Comparison of ENCODE assay signal across 8 mouse cellular contexts in the genomic region with DNA sequence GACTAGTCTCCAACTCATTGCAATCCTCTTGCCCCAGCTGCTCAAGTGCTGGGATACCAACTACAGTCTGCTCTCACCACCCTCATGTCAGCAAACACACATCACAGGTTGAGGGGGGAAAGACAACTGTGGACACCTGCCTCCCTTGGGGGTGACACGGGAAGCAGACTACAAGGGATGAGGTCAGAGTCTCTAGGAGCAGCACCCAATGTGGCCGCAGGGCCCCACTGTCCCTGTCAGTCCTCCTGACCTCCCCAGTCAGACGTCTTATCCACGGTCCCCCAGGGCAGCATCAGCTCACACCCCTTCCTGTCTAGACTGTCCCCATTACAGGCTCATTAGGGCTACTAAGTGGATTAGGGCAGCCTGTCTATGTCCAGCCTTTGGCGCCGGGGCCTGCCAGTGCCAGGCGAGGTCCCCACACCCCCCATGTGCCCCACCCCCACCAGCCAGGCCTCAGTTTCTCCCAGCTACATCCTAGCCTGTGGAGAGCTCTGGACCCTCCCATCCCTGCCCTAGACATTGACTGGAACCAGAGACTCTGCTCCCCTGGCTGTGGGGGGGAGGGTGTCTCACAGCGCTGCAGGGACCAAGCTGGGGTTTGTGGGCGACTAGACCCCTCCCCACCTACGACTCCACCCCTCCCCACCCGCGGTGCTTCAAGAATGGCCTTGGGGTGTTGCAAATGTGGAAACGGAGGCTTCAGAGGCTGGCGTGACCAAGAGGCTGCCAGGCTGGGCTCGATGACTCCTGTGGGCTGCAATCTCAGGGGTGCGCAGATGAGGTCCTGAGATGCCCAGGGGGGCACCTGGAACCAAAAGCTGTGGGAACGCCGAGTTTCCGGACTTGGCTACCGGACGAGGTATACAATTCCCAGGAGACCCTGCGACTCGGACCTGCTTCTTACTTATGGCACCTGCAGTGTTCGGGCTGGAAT. TPM values are rescaled to one million over a fixed set of nuclear protein-coding genes. Genes with fewer than 3 reads are reported as not detected.
DNase-seq lines count a peak whose midpoint lies in the region; ATAC-seq lines count a peak whose summit lies in the region.

No protein-coding gene starts in this region.

- peaks cover 57% of the 10 kb centered on the region for H3K36me3 ChIP-seq in kidney, embryonic 15.5 days
- H3K36me3 ChIP-seq in embryonic facial prominence, embryonic 12.5 days = peaks cover 35% of the 10 kb centered on the region
- peaks cover 58% of the 10 kb centered on the region for H3K36me3 ChIP-seq in hindbrain, embryonic 14.5 days (replicated peaks; ENCODE audit: control insufficient read depth, insufficient read depth)
- peaks cover 26% of the 10 kb centered on the region for H3K36me3 ChIP-seq in midbrain, embryonic 16.5 days (ENCODE audit: control insufficient read depth, insufficient read depth, low read length)

- H3K4me1 ChIP-seq in kidney, embryonic 15.5 days = peaks cover 92% of the 10 kb centered on the region
- peaks cover 70% of the 10 kb centered on the region for H3K4me1 ChIP-seq in embryonic facial prominence, embryonic 12.5 days
- peaks cover 48% of the 10 kb centered on the region for H3K4me1 ChIP-seq in hindbrain, embryonic 14.5 days (replicated peaks; ENCODE audit: control insufficient read depth, insufficient read depth, low read length)
- H3K4me1 ChIP-seq in midbrain, embryonic 16.5 days (ENCODE audit: control insufficient read depth, insufficient read depth, low read length) = peaks cover 27% of the 10 kb centered on the region

- H3K4me2 ChIP-seq in kidney, embryonic 15.5 days = peak overlapping the region; percentile 48
- peak overlapping the region; percentile 38 for H3K4me2 ChIP-seq in embryonic facial prominence, embryonic 12.5 days (replicated peaks)
- H3K4me2 ChIP-seq in hindbrain, embryonic 14.5 days (replicated peaks) = peak overlapping the region; percentile 43
- H3K4me2 ChIP-seq in midbrain, embryonic 16.5 days (ENCODE audit: low read length) = peak overlapping the region; percentile 5

- peak overlapping the region; percentile 45 for H3K27ac ChIP-seq in kidney, embryonic 15.5 days
- peak overlapping the region; percentile 54; the same call in 1 of the 2 replicates for H3K27ac ChIP-seq in embryonic facial prominence, embryonic 12.5 days
- H3K27ac ChIP-seq in hindbrain, embryonic 14.5 days = peak overlapping the region; percentile 51; the same call in 1 of the 2 replicates
- H3K27ac ChIP-seq in midbrain, embryonic 16.5 days (ENCODE audit: low read length) = no peak overlapping the region

- no peak overlapping the region for H3K9ac ChIP-seq in kidney, embryonic 15.5 days
- peak overlapping the region; percentile 33; the same call in 1 of the 2 replicates for H3K9ac ChIP-seq in embryonic facial prominence, embryonic 12.5 days
- H3K9ac ChIP-seq in hindbrain, embryonic 14.5 days = peak overlapping the region; percentile 34; the same call in 1 of the 2 replicates
- H3K9ac ChIP-seq in midbrain, embryonic 16.5 days (ENCODE audit: low read depth, low read length) = 0 out of 2 replicates have a peak overlapping the region, but pooled peaks have one; percentile 21

- H3K4me3 ChIP-seq in kidney, embryonic 15.5 days (replicated peaks) = peak overlapping the region; percentile 23
- peak overlapping the region; percentile 15 for H3K4me3 ChIP-seq in embryonic facial prominence, embryonic 12.5 days
- H3K4me3 ChIP-seq in hindbrain, embryonic 14.5 days (replicated peaks; ENCODE audit: low read length) = peak overlapping the region; percentile 14; the same call in 1 of the 2 replicates
- H3K4me3 ChIP-seq in midbrain, embryonic 16.5 days (ENCODE audit: low read depth, low read length) = peak overlapping the region; percentile 6; the same call in 1 of the 2 replicates

- no peaks in the 10 kb centered on the region for H3K27me3 ChIP-seq in kidney, embryonic 15.5 days
- peaks cover 27% of the 10 kb centered on the region for H3K27me3 ChIP-seq in embryonic facial prominence, embryonic 12.5 days
- peaks cover 15% of the 10 kb centered on the region; the same call in 1 of the 2 replicates for H3K27me3 ChIP-seq in hindbrain, embryonic 14.5 days (ENCODE audit: control insufficient read depth, insufficient read depth, low read length)
- peaks cover 3% of the 10 kb centered on the region for H3K27me3 ChIP-seq in midbrain, embryonic 16.5 days (ENCODE audit: control insufficient read depth, insufficient read depth, low read depth, low read length)

- H3K9me3 ChIP-seq in kidney, embryonic 15.5 days (replicated peaks) = no peaks in the 10 kb centered on the region
- no peaks in the 10 kb centered on the region for H3K9me3 ChIP-seq in embryonic facial prominence, embryonic 12.5 days
- no peaks in the 10 kb centered on the region for H3K9me3 ChIP-seq in hindbrain, embryonic 14.5 days (ENCODE audit: control insufficient read depth, low read length)
- H3K9me3 ChIP-seq in midbrain, embryonic 16.5 days (replicated peaks; ENCODE audit: control insufficient read depth, low read length, poor library complexity, severe bottlenecking) = no peaks in the 10 kb centered on the region

- no peak for ATAC-seq in kidney, embryonic 15.5 days (replicated peaks; ENCODE audit: low FRiP score)
- no peak for ATAC-seq in embryonic facial prominence, embryonic 12.5 days (ENCODE audit: insufficient number of reproducible peaks, insufficient read depth, low FRiP score, low TSS enrichment)
- ATAC-seq in hindbrain, embryonic 14.5 days (ENCODE audit: low FRiP score) = no peak
- no peak for ATAC-seq in midbrain, embryonic 16.5 days

- intact Hi-C loops in gastrocnemius, postnatal 14 days (cut with DNase I; ENCODE audit: low total_unique reads) = no loop called here

- 38% methylated on average over 24 of the region's 24 CpGs for WGBS in kidney, embryonic 15.5 days
- 15% methylated on average over 24 of the region's 24 CpGs for WGBS in embryonic facial prominence, embryonic 12.5 days
- 24% methylated on average over 24 of the region's 24 CpGs for WGBS in hindbrain, embryonic 14.5 days
- 29% methylated on average over 24 of the region's 24 CpGs for WGBS in midbrain, embryonic 16.5 days

- no peak for DNase-seq in kidney, adult 18-20 months
- DNase-seq in hindbrain, embryonic 14.5 days (ENCODE audit: low spot score) = no peak
- DNase-seq in thymus, postnatal 0 days (ENCODE audit: low spot score) = no peak
- no peak for DNase-seq in thymus, postnatal 14 days
- DNase-seq in gastrocnemius, postnatal 14 days = no peak

RNA-seq across cellular contexts. Expression of a gene that starts 13.9 kb away (rescaled TPM):
- polyA plus RNA-seq in kidney, embryonic 15.5 days (2015; fragmentation: Nextera tagmentation; extraction: Ambion mirVana) = 26.0 and 29.4 TPM in 2 replicates
- 3.1 and 3.4 TPM in 2 replicates for polyA plus RNA-seq in embryonic facial prominence, embryonic 12.5 days (2016; fragmentation: Nextera tagmentation; extraction: Ambion mirVana)
- polyA plus RNA-seq in hindbrain, embryonic 14.5 days (2014; fragmentation: Nextera tagmentation; extraction: Ambion mirVana) = 0.84 and 1.3 TPM in 2 replicates
- 1.2 and 1.4 TPM in 2 replicates for polyA plus RNA-seq in midbrain, embryonic 16.5 days (2015; fragmentation: Nextera tagmentation; extraction: Ambion mirVana)
- 12.5 and 14.0 TPM in 2 replicates for polyA plus RNA-seq in thymus, postnatal 0 days (2015; fragmentation: Nextera tagmentation; extraction: Ambion mirVana)
- under 1 TPM; 0.45 to 0.91 TPM for total RNA-seq in gastrocnemius, postnatal 14 days (2021)

RNA-seq across cellular contexts. Expression of a gene that starts 18.0 kb away (rescaled TPM):
- polyA plus RNA-seq in kidney, embryonic 15.5 days (2015; fragmentation: Nextera tagmentation; extraction: Ambion mirVana) = 1.6 and 2.1 TPM in 2 replicates
- 2.0 and 3.8 TPM in 2 replicates for polyA plus RNA-seq in embryonic facial prominence, embryonic 12.5 days (2016; fragmentation: Nextera tagmentation; extraction: Ambion mirVana)
- polyA plus RNA-seq in hindbrain, embryonic 14.5 days (2014; fragmentation: Nextera tagmentation; extraction: Ambion mirVana) = 1.9 and 2.2 TPM in 2 replicates
- 2.3 and 3.3 TPM in 2 replicates for polyA plus RNA-seq in midbrain, embryonic 16.5 days (2015; fragmentation: Nextera tagmentation; extraction: Ambion mirVana)
- polyA plus RNA-seq in thymus, postnatal 0 days (2015; fragmentation: Nextera tagmentation; extraction: Ambion mirVana) = 0.72 and 1.5 TPM in 2 replicates
- total RNA-seq in gastrocnemius, postnatal 14 days (2021) = under 1 TPM in 1 of 2 experiments, not detected in 1; 0.80 TPM

RNA-seq across cellular contexts. Expression of a gene that starts 22.5 kb away (rescaled TPM):
- 2.5 and 4.1 TPM in 2 replicates for polyA plus RNA-seq in kidney, embryonic 15.5 days (2015; fragmentation: Nextera tagmentation; extraction: Ambion mirVana)
- polyA plus RNA-seq in embryonic facial prominence, embryonic 12.5 days (2016; fragmentation: Nextera tagmentation; extraction: Ambion mirVana) = 2.9 and 4.1 TPM in 2 replicates
- 5.5 and 5.7 TPM in 2 replicates for polyA plus RNA-seq in hindbrain, embryonic 14.5 days (2014; fragmentation: Nextera tagmentation; extraction: Ambion mirVana)
- polyA plus RNA-seq in midbrain, embryonic 16.5 days (2015; fragmentation: Nextera tagmentation; extraction: Ambion mirVana) = 6.1 and 8.2 TPM in 2 replicates
- 2.3 TPM in 2 replicates for polyA plus RNA-seq in thymus, postnatal 0 days (2015; fragmentation: Nextera tagmentation; extraction: Ambion mirVana)
- under 1 TPM; 0.41 to 0.47 TPM for total RNA-seq in gastrocnemius, postnatal 14 days (2021)

RNA-seq across cellular contexts. Expression of a gene that starts 22.5 kb away (rescaled TPM):
- polyA plus RNA-seq in kidney, embryonic 15.5 days (2015; fragmentation: Nextera tagmentation; extraction: Ambion mirVana) = 79.7 and 82.2 TPM in 2 replicates
- 73.6 and 77.0 TPM in 2 replicates for polyA plus RNA-seq in embryonic facial prominence, embryonic 12.5 days (2016; fragmentation: Nextera tagmentation; extraction: Ambion mirVana)
- 68.9 TPM in 2 replicates for polyA plus RNA-seq in hindbrain, embryonic 14.5 days (2014; fragmentation: Nextera tagmentation; extraction: Ambion mirVana)
- 77.5 and 86.2 TPM in 2 replicates for polyA plus RNA-seq in midbrain, embryonic 16.5 days (2015; fragmentation: Nextera tagmentation; extraction: Ambion mirVana)
- 71.3 and 78.7 TPM in 2 replicates for polyA plus RNA-seq in thymus, postnatal 0 days (2015; fragmentation: Nextera tagmentation; extraction: Ambion mirVana)
- total RNA-seq in gastrocnemius, postnatal 14 days (2021) = 10 to 100 TPM; 38.6 to 39.8 TPM

RNA-seq across cellular contexts. Expression of a gene that starts 28.5 kb away (rescaled TPM):
- polyA plus RNA-seq in kidney, embryonic 15.5 days (2015; fragmentation: Nextera tagmentation; extraction: Ambion mirVana) = 105 and 114 TPM in 2 replicates
- polyA plus RNA-seq in embryonic facial prominence, embryonic 12.5 days (2016; fragmentation: Nextera tagmentation; extraction: Ambion mirVana) = 140 and 143 TPM in 2 replicates
- polyA plus RNA-seq in hindbrain, embryonic 14.5 days (2014; fragmentation: Nextera tagmentation; extraction: Ambion mirVana) = 119 and 125 TPM in 2 replicates
- polyA plus RNA-seq in midbrain, embryonic 16.5 days (2015; fragmentation: Nextera tagmentation; extraction: Ambion mirVana) = 145 and 146 TPM in 2 replicates
- polyA plus RNA-seq in thymus, postnatal 0 days (2015; fragmentation: Nextera tagmentation; extraction: Ambion mirVana) = 87.1 and 96.9 TPM in 2 replicates
- 10 to 100 TPM; 11.9 to 15.4 TPM for total RNA-seq in gastrocnemius, postnatal 14 days (2021)
